Mouse (Mus musculus): ENCODE measurements around the gene Fanca. TPM values are rescaled to one million over a fixed set of nuclear protein-coding genes. Genes with fewer than 3 reads are reported as not detected.

The Fanca gene
- total and polyA plus RNA-seq, 2 experiments from 2014 or later, result 2.6 to 5.6 TPM

DNA sequence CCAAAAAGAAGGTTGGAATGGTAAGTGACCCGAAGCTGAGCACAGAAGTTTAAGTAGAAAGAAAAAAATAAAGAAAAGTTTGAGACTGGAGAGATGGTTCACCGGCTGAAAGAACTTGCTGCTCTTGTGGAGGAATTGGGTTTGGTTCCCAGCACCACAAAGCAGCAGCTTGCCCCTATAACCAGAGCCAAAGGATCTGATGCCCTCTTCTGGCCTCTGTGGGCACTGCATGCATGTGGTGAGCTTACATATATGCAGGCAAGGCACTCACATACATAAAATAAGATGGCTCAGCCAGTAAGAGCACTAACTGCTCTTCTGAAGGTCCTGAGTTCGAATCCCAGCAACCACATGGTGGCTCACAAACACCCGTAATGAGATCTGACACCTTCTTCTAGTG lies 21.7 kb upstream of the Fanca start:
- Histone ChIP-seq H3K36me3 (ENCODE audit: insufficient read depth) (no peaks in the 10 kb centered on the region), H3K4me2 (ENCODE audit: low read depth) (no peak overlapping the region), H3K9ac (no peak overlapping the region), H3K27me3 (ENCODE audit: insufficient read depth, low read length) (no peaks in the 10 kb centered on the region), H3K9me3 (ENCODE audit: low read length) (no peaks in the 10 kb centered on the region), H3K4me3 (ENCODE audit: low read depth, low read length) (no peak overlapping the region), H3K27ac (ENCODE audit: low read depth, low read length) (no peak overlapping the region), H3K4me1 (ENCODE audit: insufficient read depth) (no peaks in the 10 kb centered on the region)
- WGBS, result 91% methylated on average over 4 of the region's 4 CpGs
- DNase-seq (no peak), ATAC-seq (no peak)
- TF ChIP-seq CTCF (IDR thresholded peaks at IDR 0.05; ENCODE audit: low read depth), result peak; percentile 18; the same call in 1 of the 2 replicates

- no peak overlapping the region for H3K4me3 ChIP-seq (ENCODE audit: low read depth, low read length)
- DNase-seq (no peak), ATAC-seq (no peak)
- peaks cover 8% of the 10 kb centered on the region for H3K4me1 ChIP-seq (ENCODE audit: insufficient read depth)
- TF ChIP-seq CTCF (IDR thresholded peaks at IDR 0.05; ENCODE audit: low read depth), result no peak
- no peaks in the 10 kb centered on the region for H3K36me3 ChIP-seq (ENCODE audit: insufficient read depth)
- no peak overlapping the region for H3K4me2 ChIP-seq (ENCODE audit: low read depth)
- no peak overlapping the region for H3K27ac ChIP-seq (ENCODE audit: low read depth, low read length)
- 78% methylated on average over 3 of the region's 3 CpGs for WGBS
- H3K27me3 ChIP-seq (ENCODE audit: insufficient read depth, low read length), result no peaks in the 10 kb centered on the region
- H3K9ac ChIP-seq, result no peak overlapping the region
- no peaks in the 10 kb centered on the region for H3K9me3 ChIP-seq (ENCODE audit: low read length)
Measured at GRCm38 (mm10) chr8:123337475-123337874, 19.1 kb upstream of the Fanca start.

DNA sequence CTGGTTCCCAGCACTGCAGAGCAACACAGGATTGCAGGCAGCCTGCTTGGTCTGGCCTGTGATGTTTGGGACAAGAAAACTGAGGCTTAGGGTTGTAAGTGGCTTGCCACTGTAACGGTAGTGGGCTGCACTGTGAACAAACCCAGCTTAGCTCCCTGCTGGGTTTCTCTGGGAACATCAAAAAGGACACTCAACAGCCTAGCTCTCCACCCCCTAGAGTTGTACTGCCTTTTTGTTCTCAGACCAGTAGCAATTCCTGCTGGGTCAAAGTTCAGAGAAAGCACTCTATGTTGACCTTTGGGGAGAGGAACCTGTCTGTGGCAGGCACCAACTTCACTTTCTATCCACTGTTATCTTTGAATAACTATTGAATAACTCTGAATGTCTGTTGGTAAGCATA lies 16.1 kb upstream of the Fanca start:
- H3K9ac ChIP-seq, result peak overlapping the region; percentile 70; the same call in 1 of the 2 replicates
- peak overlapping the region; percentile 81 for H3K4me3 ChIP-seq (ENCODE audit: low read depth, low read length)
- no peak for DNase-seq
- 0% methylated on average over 1 of the region's 1 CpGs for WGBS
- H3K27ac ChIP-seq (ENCODE audit: low read depth, low read length), result peak overlapping the region; percentile 57
- TF ChIP-seq CTCF (IDR thresholded peaks at IDR 0.05; ENCODE audit: low read depth), result no peak
- ATAC-seq, result no peak
- H3K9me3 ChIP-seq (ENCODE audit: low read length), result no peaks in the 10 kb centered on the region
- no peaks in the 10 kb centered on the region for H3K36me3 ChIP-seq (ENCODE audit: insufficient read depth)
- H3K27me3 ChIP-seq (ENCODE audit: insufficient read depth, low read length), result no peaks in the 10 kb centered on the region
- H3K4me1 ChIP-seq (ENCODE audit: insufficient read depth), result peaks cover 8% of the 10 kb centered on the region
- peak overlapping the region; percentile 65 for H3K4me2 ChIP-seq (ENCODE audit: low read depth)

GRCm38 (mm10) chr8:123333864-123334263 lies 15.5 kb upstream of the Fanca start:
- DNase-seq (peak; percentile 30), ATAC-seq (no peak)
- WGBS, result 2% methylated on average over 7 of the region's 7 CpGs
- no peak for TF ChIP-seq CTCF (IDR thresholded peaks at IDR 0.05; ENCODE audit: low read depth)
- Histone ChIP-seq H3K36me3 (ENCODE audit: insufficient read depth) (no peaks in the 10 kb centered on the region), H3K9ac (peak overlapping the region; percentile 70), H3K4me3 (ENCODE audit: low read depth, low read length) (peak overlapping the region; percentile 81), H3K27me3 (ENCODE audit: insufficient read depth, low read length) (no peaks in the 10 kb centered on the region), H3K27ac (ENCODE audit: low read depth, low read length) (peak overlapping the region; percentile 57), H3K4me1 (ENCODE audit: insufficient read depth) (peaks cover 8% of the 10 kb centered on the region), H3K4me2 (ENCODE audit: low read depth) (peak overlapping the region; percentile 65), H3K9me3 (ENCODE audit: low read length) (no peaks in the 10 kb centered on the region)

DNA sequence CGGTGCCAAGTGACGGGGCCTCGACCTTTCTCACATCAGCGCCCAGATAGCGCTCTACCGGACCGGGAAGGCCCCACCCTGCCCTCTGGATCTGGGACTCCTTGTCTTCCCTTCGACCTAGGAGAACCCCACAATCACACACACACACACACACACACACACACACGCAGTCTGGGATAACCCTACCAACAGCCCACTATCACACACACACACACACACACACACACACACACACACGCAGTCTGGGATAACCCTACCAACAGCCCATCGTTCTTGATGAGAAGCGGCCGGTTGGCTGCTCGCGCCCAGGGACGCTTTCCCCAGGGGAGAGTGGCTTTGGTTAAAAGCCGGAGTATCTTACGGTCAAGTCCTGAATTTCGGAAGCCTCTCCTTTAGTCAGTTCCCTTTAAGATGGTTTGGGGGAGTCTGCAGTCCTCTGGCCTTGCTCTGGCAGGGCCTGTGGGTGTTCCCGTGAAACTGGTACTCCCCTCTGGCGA lies 14.8 kb upstream of the Fanca start:
- peak; percentile 60 for DNase-seq
- Histone ChIP-seq H3K4me3 (ENCODE audit: low read depth, low read length) (peak overlapping the region; percentile 81), H3K9me3 (ENCODE audit: low read length) (no peaks in the 10 kb centered on the region), H3K27me3 (ENCODE audit: insufficient read depth, low read length) (no peaks in the 10 kb centered on the region), H3K4me2 (ENCODE audit: low read depth) (peak overlapping the region; percentile 65), H3K27ac (ENCODE audit: low read depth, low read length) (peak overlapping the region; percentile 90), H3K9ac (peak overlapping the region; percentile 70), H3K4me1 (ENCODE audit: insufficient read depth) (peaks cover 8% of the 10 kb centered on the region), H3K36me3 (ENCODE audit: insufficient read depth) (no peaks in the 10 kb centered on the region)
- 2% methylated on average over 21 of the region's 21 CpGs for WGBS
- no peak for TF ChIP-seq CTCF (IDR thresholded peaks at IDR 0.05; ENCODE audit: low read depth)
- ATAC-seq, result peak; percentile 54

GRCm38 (mm10) chr8:123332262-123333090 lies 14.1 kb upstream of the Fanca start, which contains the start of gene Spire2:
Gene Spire2, plus strand, starts transcription at chr8:123332713.
- Histone ChIP-seq H3K9ac (peak within 1 kb of the TSS; percentile 70), H3K4me1 (ENCODE audit: insufficient read depth) (peaks cover 8% of the 10 kb centered on the region), H3K4me2 (ENCODE audit: low read depth) (peak within 1 kb of the TSS; percentile 65), H3K36me3 (ENCODE audit: insufficient read depth) (no peaks in the 10 kb centered on the region), H3K9me3 (ENCODE audit: low read length) (no peaks in the 10 kb centered on the region), H3K27ac (ENCODE audit: low read depth, low read length) (peak within 1 kb of the TSS; percentile 90), H3K4me3 (ENCODE audit: low read depth, low read length) (peak within 1 kb of the TSS; percentile 81), H3K27me3 (ENCODE audit: insufficient read depth, low read length) (no peaks in the 10 kb centered on the region)
- DNase-seq (peak; percentile 89), ATAC-seq (peak; percentile 88)
- 3% methylated on average over 72 of the region's 85 CpGs for WGBS
- TF ChIP-seq CTCF (IDR thresholded peaks at IDR 0.05; ENCODE audit: low read depth), result no peak

DNA sequence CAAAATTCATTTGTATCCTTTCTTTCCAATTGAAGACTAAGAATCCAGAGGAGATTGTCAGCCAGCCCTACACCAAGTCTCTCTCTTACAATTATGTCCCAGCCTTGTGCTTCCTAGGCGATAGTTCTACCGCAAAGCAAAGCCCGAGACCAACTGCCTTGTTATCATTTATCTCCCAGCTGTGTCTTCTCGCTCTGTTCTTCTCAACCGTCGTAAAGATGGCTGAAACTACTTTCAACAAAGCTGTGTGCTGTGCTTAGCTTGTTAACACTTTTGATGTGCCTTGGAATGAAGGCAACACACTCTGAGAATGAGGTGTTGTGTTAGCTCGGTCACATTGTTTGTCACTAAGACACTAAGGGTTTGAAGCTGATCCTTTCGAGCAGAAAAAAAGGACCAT lies 13.4 kb upstream of the Fanca start:
- TF ChIP-seq CTCF (IDR thresholded peaks at IDR 0.05; ENCODE audit: low read depth), result no peak
- WGBS, result 20% methylated on average over 8 of the region's 8 CpGs
- Histone ChIP-seq H3K36me3 (ENCODE audit: insufficient read depth) (no peaks in the 10 kb centered on the region), H3K27ac (ENCODE audit: low read depth, low read length) (peak overlapping the region; percentile 90), H3K4me3 (ENCODE audit: low read depth, low read length) (peak overlapping the region; percentile 81), H3K4me2 (ENCODE audit: low read depth) (peak overlapping the region; percentile 65), H3K9ac (peak overlapping the region; percentile 70), H3K27me3 (ENCODE audit: insufficient read depth, low read length) (no peaks in the 10 kb centered on the region), H3K9me3 (ENCODE audit: low read length) (no peaks in the 10 kb centered on the region), H3K4me1 (ENCODE audit: insufficient read depth) (peaks cover 8% of the 10 kb centered on the region)
- DNase-seq (no peak), ATAC-seq (peak; percentile 34)
